In genomic region chr7:3299941-3300617, GRCm38 (mm10) we compare ENCODE assay signal across 12 mouse cellular contexts. TPM values are rescaled to one million over a fixed set of nuclear protein-coding genes. Genes with fewer than 3 reads are reported as not detected.
DNase-seq lines count a peak whose midpoint lies in the region; ATAC-seq and TF ChIP-seq lines count a peak whose summit lies in the region.
"Had no signal": no experiment of that assay in that cellular context is flagged by ENCODE, and none has a peak within 500 bp of the region (broad histone marks: within the 10 kb centered on the region; RNA-seq: fewer than 3 reads in every experiment).

No protein-coding gene starts in this region.

- no peak overlapping the region for H3K9ac ChIP-seq in forebrain, postnatal 0 days
- H3K9ac ChIP-seq in forebrain, embryonic 12.5 days, result no peak overlapping the region
- no peak overlapping the region for H3K9ac ChIP-seq in liver, adult 2 months (ENCODE audit: low read depth, low read length)
- H3K9ac ChIP-seq in liver, embryonic 11.5 days (ENCODE audit: low read depth, low read length), result no peak overlapping the region
- no peak overlapping the region for H3K9ac ChIP-seq in MEL (ENCODE audit: control insufficient read depth, low read depth, low read length, poor library complexity, severe bottlenecking)
- H3K9ac ChIP-seq: liver, embryonic 13.5 days; neural tube, embryonic 12.5 days had no signal

- no peak overlapping the region for H3K4me2 ChIP-seq in forebrain, postnatal 0 days (ENCODE audit: low read depth)
- no peak overlapping the region for H3K4me2 ChIP-seq in forebrain, embryonic 12.5 days
- H3K4me2 ChIP-seq in liver, embryonic 11.5 days, result no peak overlapping the region
- H3K4me2 ChIP-seq: liver, embryonic 13.5 days; neural tube, embryonic 12.5 days had no signal

- H3K4me3 ChIP-seq in forebrain, postnatal 0 days (ENCODE audit: low read depth, low read length), result no peak overlapping the region
- H3K4me3 ChIP-seq in forebrain, embryonic 12.5 days (replicated peaks), result no peak overlapping the region
- H3K4me3 ChIP-seq in liver, adult 2 months (ENCODE audit: insufficient read depth, low read depth, low read length), result no peak overlapping the region
- no peak overlapping the region for H3K4me3 ChIP-seq in liver, embryonic 11.5 days (ENCODE audit: low read depth, low read length)
- H3K4me3 ChIP-seq in MEL (ENCODE audit: control insufficient read depth in 1 of 2, insufficient read depth in 1 of 2, low read depth in 2 of 2, low read length in 2 of 2), result no peak overlapping the region
- H3K4me3 ChIP-seq: liver, embryonic 13.5 days; neural tube, embryonic 12.5 days had no signal

- TF ChIP-seq EP300 in MEL (IDR thresholded peaks at IDR 0.05; ENCODE audit: low read depth in 1 of 2, low read length in 2 of 2), result no peak

- no peak for TF ChIP-seq POLR2A in liver, adult 2 months (IDR thresholded peaks at IDR 0.05; ENCODE audit: extremely low read depth, insufficient read depth, low read length)
- TF ChIP-seq POLR2A in MEL (IDR thresholded peaks at IDR 0.05; ENCODE audit: control insufficient read depth in 1 of 2, insufficient read depth in 1 of 2, low read depth in 1 of 2, low read length in 2 of 2, poor library complexity in 1 of 2), result no peak

- H3K36me3 ChIP-seq in forebrain, postnatal 0 days (ENCODE audit: insufficient read depth), result peaks cover 26% of the 10 kb centered on the region
- peaks cover 25% of the 10 kb centered on the region for H3K36me3 ChIP-seq in forebrain, embryonic 12.5 days (replicated peaks)
- H3K36me3 ChIP-seq in liver, adult 2 months (ENCODE audit: control insufficient read depth, insufficient read depth, low read length), result peaks cover 11% of the 10 kb centered on the region; the same call in 1 of the 2 replicates
- no peaks in the 10 kb centered on the region for H3K36me3 ChIP-seq in liver, embryonic 11.5 days (ENCODE audit: control insufficient read depth, insufficient read depth, low read length)
- H3K36me3 ChIP-seq in MEL (ENCODE audit: control insufficient read depth in 1 of 2, insufficient read depth in 2 of 2, low read length in 2 of 2), result peaks cover 0 to 9% of the 10 kb centered on the region in 2 experiments; a peak in 2 of 4 replicates

- peaks cover 6% of the 10 kb centered on the region; the same call in 1 of the 2 replicates for H3K27me3 ChIP-seq in forebrain, postnatal 0 days (ENCODE audit: insufficient read depth, low read length)
- H3K27me3 ChIP-seq in forebrain, embryonic 12.5 days, result peaks cover 46% of the 10 kb centered on the region
- H3K27me3 ChIP-seq in liver, adult 2 months (ENCODE audit: control insufficient read depth, insufficient read depth, low read length), result peaks cover 10% of the 10 kb centered on the region
- peaks cover 41% of the 10 kb centered on the region for H3K27me3 ChIP-seq in liver, embryonic 11.5 days (replicated peaks; ENCODE audit: control insufficient read depth, insufficient read depth, low read length)
- H3K27me3 ChIP-seq in MEL (ENCODE audit: control insufficient read depth in 1 of 2, insufficient read depth in 2 of 2, low read length in 2 of 2), result no peaks in the 10 kb centered on the region; a peak in 1 of 4 replicates

- H3K4me1 ChIP-seq in forebrain, postnatal 0 days (ENCODE audit: insufficient read depth), result peaks cover 17% of the 10 kb centered on the region; the same call in 1 of the 2 replicates
- H3K4me1 ChIP-seq in forebrain, embryonic 12.5 days, result peaks cover 31% of the 10 kb centered on the region
- H3K4me1 ChIP-seq in liver, adult 2 months (ENCODE audit: control insufficient read depth, insufficient read depth, low read length), result peaks cover 16% of the 10 kb centered on the region
- peaks cover 13% of the 10 kb centered on the region for H3K4me1 ChIP-seq in liver, embryonic 11.5 days (replicated peaks; ENCODE audit: control insufficient read depth, insufficient read depth, low read length)
- peaks cover 0 to 7% of the 10 kb centered on the region in 2 experiments; a peak in 2 of 4 replicates for H3K4me1 ChIP-seq in MEL (ENCODE audit: control insufficient read depth in 1 of 2, insufficient read depth in 2 of 2, low read length in 2 of 2)

- DNase-seq in forebrain, postnatal 0 days, result peak; percentile 40
- DNase-seq in liver, adult 2 months (ENCODE audit: extremely low read depth, low read depth, low spot score), result peak; percentile 69
- no peak for DNase-seq in liver, embryonic 11.5 days (ENCODE audit: low spot score)
- DNase-seq in MEL (ENCODE audit: low read depth, low spot score), result peak; percentile 69
- DNase-seq in lung, postnatal 10 days, result peak; percentile 54
- DNase-seq in ovary, postnatal 10 days (ENCODE audit: low spot score), result no peak
- DNase-seq in spleen, postnatal 10 days (ENCODE audit: low spot score in 2 of 2), result no peak
- DNase-seq: embryo, embryonic 11 days; gastrocnemius, postnatal 14 days; liver, embryonic 13.5 days had no signal

- 44% methylated on average over 7 of the region's 7 CpGs for WGBS in forebrain, postnatal 0 days
- 51% methylated on average over 7 of the region's 7 CpGs for WGBS in forebrain, embryonic 12.5 days
- 53% methylated on average over 7 of the region's 7 CpGs for WGBS in liver, adult 2 months
- WGBS in liver, embryonic 11.5 days, result 46% methylated on average over 7 of the region's 7 CpGs

- H3K27ac ChIP-seq in forebrain, postnatal 0 days (ENCODE audit: low read depth, low read length), result peak overlapping the region; percentile 59
- no peak overlapping the region for H3K27ac ChIP-seq in forebrain, embryonic 12.5 days
- H3K27ac ChIP-seq in liver, adult 2 months (replicated peaks; ENCODE audit: insufficient read depth, low read depth, low read length), result no peak overlapping the region
- H3K27ac ChIP-seq in liver, embryonic 11.5 days (ENCODE audit: low read depth, low read length), result no peak overlapping the region
- H3K27ac ChIP-seq in MEL (ENCODE audit: control insufficient read depth, low read depth, low read length), result no peak overlapping the region
- H3K27ac ChIP-seq: liver, embryonic 13.5 days; neural tube, embryonic 12.5 days had no signal

- TF ChIP-seq CTCF in forebrain, postnatal 0 days (IDR thresholded peaks at IDR 0.05; ENCODE audit: low read depth), result peak; percentile 52
- peak; percentile 41; the same call in 1 of the 2 replicates for TF ChIP-seq CTCF in liver, adult 2 months (IDR thresholded peaks at IDR 0.05; ENCODE audit: low read depth, low read length)
- peak; percentile 42 to 63 (median 53) for TF ChIP-seq CTCF in MEL (IDR thresholded peaks at IDR 0.05 in 2 of 3, conservative IDR thresholded peaks at IDR 0.05 in 1 of 3; ENCODE audit: control insufficient read depth in 1 of 3, insufficient read depth in 1 of 3, low read depth in 2 of 3, low read length in 3 of 3, poor library complexity in 1 of 3, severe bottlenecking in 1 of 3)

- ATAC-seq in forebrain, postnatal 0 days, result no peak
- ATAC-seq in forebrain, embryonic 12.5 days (ENCODE audit: low FRiP score), result no peak
- no peak for ATAC-seq in liver, embryonic 11.5 days (replicated peaks; ENCODE audit: low FRiP score)

- TF ChIP-seq RAD21 in MEL (IDR thresholded peaks at IDR 0.05; ENCODE audit: low read depth, low read length), result peak; percentile 48

- peaks cover 7% of the 10 kb centered on the region; the same call in 1 of the 2 replicates for H3K79me2 ChIP-seq in liver, adult 2 months (ENCODE audit: control insufficient read depth, insufficient read depth, low read length)
- no peaks in the 10 kb centered on the region for H3K79me2 ChIP-seq in MEL (ENCODE audit: control insufficient read depth, insufficient read depth, low read length, poor library complexity)

- H3K9me3 ChIP-seq in forebrain, postnatal 0 days (ENCODE audit: low read length), result no peaks in the 10 kb centered on the region
- no peaks in the 10 kb centered on the region for H3K9me3 ChIP-seq in forebrain, embryonic 12.5 days
- H3K9me3 ChIP-seq in liver, embryonic 11.5 days (ENCODE audit: control insufficient read depth, low read length), result no peaks in the 10 kb centered on the region
- H3K9me3 ChIP-seq in MEL (replicated peaks; ENCODE audit: insufficient read depth, low read length), result no peaks in the 10 kb centered on the region
- H3K9me3 ChIP-seq: liver, embryonic 13.5 days; neural tube, embryonic 12.5 days had no signal

RNA-seq across cellular contexts. Expression of gene Prkcg, which starts 11.1 kb away (rescaled TPM):
- 10.2 and 17.3 TPM in 2 replicates for total RNA-seq in forebrain, postnatal 0 days (2014; rRNA removed)
- 12.1 and 15.1 TPM in 2 replicates for polyA plus RNA-seq in forebrain, postnatal 0 days (2015; fragmentation: Nextera tagmentation; extraction: Ambion mirVana)
- 0.73 and 2.4 TPM in 2 replicates for polyA plus RNA-seq in forebrain, embryonic 12.5 days (2016; fragmentation: Nextera tagmentation; extraction: Ambion mirVana)
- total RNA-seq in liver, adult 2 months (2014; rRNA removed), result under 0.01 and 0.54 TPM in 2 replicates
- 0.19 and 0.26 TPM in 2 replicates for polyA plus RNA-seq in liver, adult 2 months (2012; rRNA removed)
- polyA plus RNA-seq in liver, embryonic 11.5 days (2014; fragmentation: Nextera tagmentation; extraction: Ambion mirVana), result not detected in 2 replicates
- total RNA-seq in MEL (2012; rRNA removed), result not detected in 2 replicates
- polyA plus RNA-seq in MEL (2012; ENCODE audit: insufficient read depth in 1 of 2, insufficient read length in 2 of 2, low read depth in 1 of 2, low replicate concordance in 2 of 2, missing spikeins in 1 of 2), result under 1 TPM in 1 of 2 experiments, not detected in 1; 0.10 TPM

RNA-seq across cellular contexts. Expression of gene Myadm, which starts 11.2 kb away (rescaled TPM):
- total RNA-seq in forebrain, postnatal 0 days (2014; rRNA removed), result 16.2 and 22.3 TPM in 2 replicates
- polyA plus RNA-seq in forebrain, postnatal 0 days (2015; fragmentation: Nextera tagmentation; extraction: Ambion mirVana), result 14.0 and 22.3 TPM in 2 replicates
- polyA plus RNA-seq in forebrain, embryonic 12.5 days (2016; fragmentation: Nextera tagmentation; extraction: Ambion mirVana), result 21.3 and 23.2 TPM in 2 replicates
- 6.6 and 9.6 TPM in 2 replicates for total RNA-seq in liver, adult 2 months (2014; rRNA removed)
- polyA plus RNA-seq in liver, adult 2 months (2012; rRNA removed), result 54.8 and 63.0 TPM in 2 replicates
- polyA plus RNA-seq in liver, embryonic 11.5 days (2014; fragmentation: Nextera tagmentation; extraction: Ambion mirVana), result 31.3 and 32.7 TPM in 2 replicates
- total RNA-seq in MEL (2012; rRNA removed), result 0.62 and 1.3 TPM in 2 replicates
- 1 to 10 TPM in 1 of 2 experiments, not detected in 1; 7.4 TPM for polyA plus RNA-seq in MEL (2012; ENCODE audit: insufficient read depth in 1 of 2, insufficient read length in 2 of 2, low read depth in 1 of 2, low replicate concordance in 2 of 2, missing spikeins in 1 of 2)

RNA-seq across cellular contexts. Expression of gene Cacng7, which starts 32.7 kb away (rescaled TPM):
- 73.4 and 78.9 TPM in 2 replicates for total RNA-seq in forebrain, postnatal 0 days (2014; rRNA removed)
- polyA plus RNA-seq in forebrain, postnatal 0 days (2015; fragmentation: Nextera tagmentation; extraction: Ambion mirVana), result 2.3 and 2.5 TPM in 2 replicates
- polyA plus RNA-seq in forebrain, embryonic 12.5 days (2016; fragmentation: Nextera tagmentation; extraction: Ambion mirVana), result 3.9 and 4.0 TPM in 2 replicates
- 0.13 and 0.37 TPM in 2 replicates for total RNA-seq in liver, adult 2 months (2014; rRNA removed)
- polyA plus RNA-seq in liver, adult 2 months (2012; rRNA removed), result 0.29 and 0.86 TPM in 2 replicates
- polyA plus RNA-seq in liver, embryonic 11.5 days (2014; fragmentation: Nextera tagmentation; extraction: Ambion mirVana), result 0.29 and 0.42 TPM in 2 replicates
- total RNA-seq in MEL (2012; rRNA removed), result 0.04 TPM in 1 of 2 replicates, not detected in the other
- under 1 TPM in 1 of 2 experiments, not detected in 1; 0.11 TPM for polyA plus RNA-seq in MEL (2012; ENCODE audit: insufficient read depth in 1 of 2, insufficient read length in 2 of 2, low read depth in 1 of 2, low replicate concordance in 2 of 2, missing spikeins in 1 of 2)
- polyA plus RNA-seq: liver, embryonic 13.5 days had no signal

RNA-seq across cellular contexts. Expression of gene Nlrp12, which starts 50.5 kb away (rescaled TPM):
- total RNA-seq in forebrain, postnatal 0 days (2014; rRNA removed), result not detected in 2 replicates
- polyA plus RNA-seq in forebrain, postnatal 0 days (2015; fragmentation: Nextera tagmentation; extraction: Ambion mirVana), result 0.04 and 0.05 TPM in 2 replicates
- polyA plus RNA-seq in forebrain, embryonic 12.5 days (2016; fragmentation: Nextera tagmentation; extraction: Ambion mirVana), result not detected in 2 replicates
- total RNA-seq in liver, adult 2 months (2014; rRNA removed), result 5.8 and 7.0 TPM in 2 replicates
- polyA plus RNA-seq in liver, adult 2 months (2012; rRNA removed), result 1.4 and 2.6 TPM in 2 replicates
- polyA plus RNA-seq in liver, embryonic 11.5 days (2014; fragmentation: Nextera tagmentation; extraction: Ambion mirVana), result 0.06 and 0.07 TPM in 2 replicates
- not detected in 2 replicates for total RNA-seq in MEL (2012; rRNA removed)
- polyA plus RNA-seq in MEL (2012; ENCODE audit: insufficient read depth in 1 of 2, insufficient read length in 2 of 2, low read depth in 1 of 2, low replicate concordance in 2 of 2, missing spikeins in 1 of 2), result not detected
- total RNA-seq: gastrocnemius, postnatal 14 days had no signal
- polyA plus RNA-seq: neural tube, embryonic 12.5 days had no signal

Comparison
In these comparisons a context has a peak if more than half of its experiments do, and no peak if none do; other contexts are left out.
1. DNase-seq: peak in forebrain, postnatal 0 days (single experiment), liver, adult 2 months (single experiment), MEL (single experiment) and lung, postnatal 10 days (single experiment); none in liver, embryonic 11.5 days (single experiment), ovary, postnatal 10 days (single experiment) and spleen, postnatal 10 days (0 of 2).
2. Peak in every context shown above with its lines, with median percentiles within 50 percentile points of each other: CTCF ChIP-seq.